Mouse (Mus musculus): Measurements from ENCODE around the gene Ccm2. TPM values are rescaled to one million over a fixed set of nuclear protein-coding genes. Genes with fewer than 3 reads are reported as not detected.

Ccm2 gene
- polyA plus RNA-seq, 1 experiment from 2014 or later = 89.7 TPM

Other genes starting within 250 kb of the Ccm2 start
- gene Zmiz2, start 157.8 kb upstream of the Ccm2 start, polyA plus RNA-seq (2015; fragmentation: Nextera tagmentation; extraction: Ambion mirVana) = 10.0 TPM in 2 replicates
- gene Ppia, start 131.4 kb upstream of the Ccm2 start, polyA plus RNA-seq (2015; fragmentation: Nextera tagmentation; extraction: Ambion mirVana) = 4,193 and 4,412 TPM in 2 replicates
- gene H2afv, start 102.4 kb upstream of the Ccm2 start, polyA plus RNA-seq (2015; fragmentation: Nextera tagmentation; extraction: Ambion mirVana) = 402 and 435 TPM in 2 replicates
- 29.2 and 29.9 TPM in 2 replicates for gene Purb, start 71.0 kb upstream of the Ccm2 start, polyA plus RNA-seq (2015; fragmentation: Nextera tagmentation; extraction: Ambion mirVana)
- gene Myo1g, start 25.9 kb upstream of the Ccm2 start, polyA plus RNA-seq (2015; fragmentation: Nextera tagmentation; extraction: Ambion mirVana) = 3.6 and 4.2 TPM in 2 replicates
- gene Nacad, start 59.2 kb downstream of the Ccm2 start, polyA plus RNA-seq (2015; fragmentation: Nextera tagmentation; extraction: Ambion mirVana) = 1.6 and 1.9 TPM in 2 replicates
- gene Tbrg4, start 79.2 kb downstream of the Ccm2 start, polyA plus RNA-seq (2015; fragmentation: Nextera tagmentation; extraction: Ambion mirVana) = 32.9 and 33.1 TPM in 2 replicates
- not detected in 2 replicates for gene Wap, start 91.8 kb downstream of the Ccm2 start, polyA plus RNA-seq (2015; fragmentation: Nextera tagmentation; extraction: Ambion mirVana)
- gene Ramp3, start 111.6 kb downstream of the Ccm2 start, polyA plus RNA-seq (2015; fragmentation: Nextera tagmentation; extraction: Ambion mirVana) = 7.8 and 8.7 TPM in 2 replicates